Mouse (Mus musculus): ENCODE measurements around the gene Thbs3. TPM values are rescaled to one million over a fixed set of nuclear protein-coding genes. Genes with fewer than 3 reads are reported as not detected.

Thbs3 gene
- 45.6 and 52.8 TPM in 2 replicates for polyA plus RNA-seq (2015; fragmentation: Nextera tagmentation; extraction: Ambion mirVana)

DNA sequence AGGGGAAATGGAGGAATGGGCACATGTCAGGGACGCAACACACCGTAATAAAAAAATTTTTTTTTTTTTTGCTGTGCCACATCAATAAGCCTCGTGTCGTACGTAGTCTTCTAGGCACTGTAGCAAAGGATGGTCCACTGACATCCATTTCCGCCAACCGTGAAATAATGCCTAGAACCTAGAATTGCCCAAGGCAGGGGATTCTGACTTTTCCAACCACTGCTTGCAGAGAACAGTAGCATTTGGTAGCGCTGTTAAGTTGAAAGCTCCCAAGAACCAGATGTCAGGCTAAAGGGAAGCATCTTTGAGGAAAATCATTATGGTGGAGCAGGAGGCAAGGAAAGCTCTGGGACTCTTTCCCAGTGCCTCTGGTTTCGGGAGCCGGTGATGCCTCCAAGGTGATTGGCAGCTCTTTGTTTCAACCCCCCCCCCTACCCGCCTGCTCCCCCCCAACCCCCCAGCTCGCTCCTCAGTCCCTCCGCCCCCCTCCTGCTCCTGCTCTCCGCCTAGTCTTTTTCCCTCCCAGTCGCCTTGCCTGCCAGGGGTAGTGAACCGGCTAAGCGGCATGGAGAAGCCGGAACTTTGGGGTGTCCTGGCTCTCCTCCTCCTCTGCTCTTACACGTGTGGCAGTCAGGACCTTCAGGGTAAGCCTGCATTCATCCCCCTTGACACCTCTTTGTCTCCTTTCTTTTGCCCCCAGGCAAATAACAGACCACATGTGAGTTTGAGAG is at the start of gene Thbs3:
Thbs3 (plus strand) TSS at position 500 of the 731 bp plus-strand sequence.
- peak; percentile 20 for ATAC-seq (ENCODE audit: low read depth)
- WGBS: under 1% methylated on average over 19 of the region's 19 CpGs
- Histone ChIP-seq H3K9ac (peak within 1 kb of the TSS; percentile 81), H3K9me3 (no peaks in the 10 kb centered on the region), H3K4me2 (peak within 1 kb of the TSS; percentile 73), H3K27me3 (no peaks in the 10 kb centered on the region), H3K4me3 (peak within 1 kb of the TSS; percentile 75), H3K36me3 (peaks cover 19% of the 10 kb centered on the region), H3K27ac (replicated peaks) (peak within 1 kb of the TSS; percentile 97), H3K4me1 (replicated peaks) (peaks cover 52% of the 10 kb centered on the region)

- Histone ChIP-seq H3K4me3 (peak overlapping the region; percentile 94), H3K4me1 (replicated peaks) (peaks cover 27% of the 10 kb centered on the region), H3K9me3 (no peaks in the 10 kb centered on the region), H3K27ac (replicated peaks) (peak overlapping the region; percentile 95), H3K4me2 (peak overlapping the region; percentile 86), H3K9ac (peak overlapping the region; percentile 95), H3K36me3 (peaks cover 37% of the 10 kb centered on the region), H3K27me3 (no peaks in the 10 kb centered on the region)
- 31% methylated on average over 12 of the region's 12 CpGs for WGBS
- ATAC-seq (ENCODE audit: low read depth): no peak
Observed at GRCm38 (mm10) chr3:89165268-89165870, 49.6 kb upstream of the Thbs3 start.

GRCm38 (mm10) chr3:89166945-89167344 is 48.0 kb upstream of the Thbs3 start:
- Histone ChIP-seq H3K36me3 (peaks cover 51% of the 10 kb centered on the region), H3K4me3 (no peak overlapping the region), H3K9me3 (no peaks in the 10 kb centered on the region), H3K4me1 (replicated peaks) (peaks cover 26% of the 10 kb centered on the region), H3K27me3 (no peaks in the 10 kb centered on the region), H3K4me2 (no peak overlapping the region), H3K9ac (no peak overlapping the region), H3K27ac (replicated peaks) (no peak overlapping the region)
- no peak for ATAC-seq (ENCODE audit: low read depth)
- 94% methylated on average over 19 of the region's 19 CpGs for WGBS

DNA sequence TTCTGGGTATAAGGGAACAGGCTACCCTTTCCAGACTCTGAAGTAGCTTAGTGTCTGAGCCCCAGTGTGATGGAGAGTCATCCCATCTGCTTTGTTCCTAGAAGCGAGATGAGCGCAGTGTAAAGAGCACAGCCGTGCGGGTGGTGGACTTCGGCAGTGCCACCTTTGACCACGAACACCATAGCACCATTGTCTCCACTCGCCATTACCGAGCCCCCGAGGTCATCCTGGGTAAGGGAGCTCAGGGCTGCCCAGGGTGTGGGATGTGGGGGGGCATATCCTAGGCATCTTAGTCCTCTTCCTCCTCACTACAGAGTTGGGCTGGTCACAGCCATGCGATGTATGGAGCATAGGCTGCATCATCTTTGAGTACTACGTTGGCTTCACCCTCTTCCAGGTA is 40.1 kb upstream of the Thbs3 start:
- H3K4me2 ChIP-seq: no peak overlapping the region
- no peak for ATAC-seq (ENCODE audit: low read depth)
- H3K36me3 ChIP-seq: peaks cover 76% of the 10 kb centered on the region
- H3K27ac ChIP-seq (replicated peaks): no peak overlapping the region
- WGBS: 92% methylated on average over 11 of the region's 11 CpGs
- peaks cover 16% of the 10 kb centered on the region for H3K4me1 ChIP-seq (replicated peaks)
- H3K9ac ChIP-seq: no peak overlapping the region
- H3K27me3 ChIP-seq: no peaks in the 10 kb centered on the region
- no peak overlapping the region for H3K4me3 ChIP-seq
- no peaks in the 10 kb centered on the region for H3K9me3 ChIP-seq

DNA sequence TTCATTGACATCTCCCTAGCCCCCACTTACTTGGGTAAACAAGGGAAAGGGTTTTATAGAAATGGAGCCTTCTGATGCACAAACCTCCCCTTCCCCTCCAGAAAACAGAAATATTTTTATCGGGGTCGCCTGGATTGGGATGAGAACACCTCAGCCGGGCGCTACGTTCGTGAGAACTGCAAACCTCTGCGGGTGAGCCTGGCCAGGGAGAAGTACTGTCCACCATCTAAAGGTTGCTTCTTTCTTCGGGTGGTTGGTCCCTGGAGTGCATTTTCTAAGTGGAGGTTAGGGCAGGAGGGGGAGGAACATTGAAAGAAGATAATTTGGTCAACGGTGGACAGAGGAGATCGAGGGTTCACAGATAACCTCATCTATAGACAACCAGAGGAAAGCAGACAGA is 39.4 kb upstream of the Thbs3 start:
- WGBS: 90% methylated on average over 10 of the region's 10 CpGs
- H3K36me3 ChIP-seq: peaks cover 76% of the 10 kb centered on the region
- H3K4me1 ChIP-seq (replicated peaks): peaks cover 16% of the 10 kb centered on the region
- H3K27me3 ChIP-seq: no peaks in the 10 kb centered on the region
- no peak for ATAC-seq (ENCODE audit: low read depth)
- H3K4me2 ChIP-seq: no peak overlapping the region
- no peak overlapping the region for H3K9ac ChIP-seq
- no peaks in the 10 kb centered on the region for H3K9me3 ChIP-seq
- no peak overlapping the region for H3K4me3 ChIP-seq
- no peak overlapping the region for H3K27ac ChIP-seq (replicated peaks)

DNA sequence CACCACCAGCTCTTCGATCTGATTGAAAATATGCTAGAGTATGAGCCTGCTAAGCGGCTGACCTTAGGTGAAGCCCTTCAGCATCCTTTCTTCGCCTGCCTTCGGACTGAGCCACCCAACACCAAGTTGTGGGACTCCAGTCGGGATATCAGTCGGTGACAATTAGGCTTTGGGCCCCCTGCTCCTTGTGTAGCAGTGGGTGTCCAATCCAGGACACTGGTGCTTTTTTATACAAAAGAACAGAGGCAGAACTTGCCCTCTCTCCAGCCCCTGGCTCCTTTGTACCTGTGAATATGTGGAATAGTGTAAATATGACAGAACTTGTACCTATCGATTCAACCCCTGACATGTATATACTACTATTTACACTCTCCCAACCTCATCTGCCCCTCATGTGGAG is 38.6 kb upstream of the Thbs3 start:
- H3K9ac ChIP-seq: no peak overlapping the region
- H3K4me1 ChIP-seq (replicated peaks): peaks cover 16% of the 10 kb centered on the region
- no peak overlapping the region for H3K4me2 ChIP-seq
- H3K36me3 ChIP-seq: peaks cover 76% of the 10 kb centered on the region
- H3K27me3 ChIP-seq: no peaks in the 10 kb centered on the region
- no peak overlapping the region for H3K4me3 ChIP-seq
- H3K27ac ChIP-seq (replicated peaks): no peak overlapping the region
- no peaks in the 10 kb centered on the region for H3K9me3 ChIP-seq
- WGBS: 80% methylated on average over 7 of the region's 7 CpGs
- no peak for ATAC-seq (ENCODE audit: low read depth)

DNA sequence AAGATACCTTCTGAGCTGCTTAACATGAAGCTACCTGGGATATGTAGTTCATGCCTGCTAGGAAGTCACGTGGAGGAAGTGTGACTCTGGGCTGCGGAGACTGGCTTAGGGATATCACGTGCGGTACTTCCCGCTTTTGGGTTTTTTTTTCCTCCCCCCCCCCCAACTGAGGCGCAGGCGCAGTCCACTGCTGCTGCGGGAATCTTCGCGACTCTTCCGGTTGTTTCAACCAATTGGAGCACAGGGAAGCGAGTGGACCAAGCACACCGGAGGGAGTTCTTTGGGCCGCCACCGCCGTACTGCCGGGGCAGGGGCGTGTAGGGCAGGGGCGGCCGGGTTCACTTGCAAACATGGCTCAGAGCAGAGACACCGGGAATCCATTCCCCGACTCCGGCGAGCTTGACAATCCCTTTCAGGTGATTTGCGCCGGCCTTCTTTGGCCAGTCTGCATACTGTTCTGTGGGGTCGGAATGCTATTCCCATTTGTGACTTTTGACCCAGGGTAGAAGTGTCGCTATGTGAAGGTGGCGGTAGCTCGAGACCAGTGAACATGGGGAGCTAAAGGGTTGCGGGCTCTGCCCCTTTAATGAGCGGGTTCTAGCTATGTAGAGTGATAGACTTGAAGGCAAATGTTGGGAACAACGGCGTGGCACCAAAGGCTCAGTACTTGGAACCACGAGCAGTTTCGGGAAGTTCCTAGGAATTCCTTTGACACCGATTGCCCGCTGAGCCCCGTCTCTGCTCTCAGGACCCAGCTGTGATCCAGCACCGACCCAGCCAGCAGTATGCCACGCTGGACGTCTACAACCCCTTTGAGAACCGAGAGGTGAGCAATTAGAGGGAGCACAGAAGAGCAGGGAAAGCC is 37.5 kb upstream of the Thbs3 start, which contains the start of gene Scamp3:
Scamp3 (plus strand) TSS at position 232 of the 865 bp plus-strand sequence.
- Histone ChIP-seq H3K36me3 (peaks cover 77% of the 10 kb centered on the region), H3K4me3 (peak within 1 kb of the TSS; percentile 81), H3K27ac (replicated peaks) (peak within 1 kb of the TSS; percentile 85), H3K27me3 (no peaks in the 10 kb centered on the region), H3K9me3 (no peaks in the 10 kb centered on the region), H3K4me2 (peak within 1 kb of the TSS; percentile 95), H3K9ac (peak within 1 kb of the TSS; percentile 87), H3K4me1 (replicated peaks) (peaks cover 16% of the 10 kb centered on the region)
- ATAC-seq (ENCODE audit: low read depth): peak; percentile 97
- WGBS: 0% methylated on average over 43 of the region's 43 CpGs

- H3K4me3 ChIP-seq: peak overlapping the region; percentile 81
- 7% methylated on average over 6 of the region's 6 CpGs for WGBS
- H3K27me3 ChIP-seq: no peaks in the 10 kb centered on the region
- ATAC-seq (ENCODE audit: low read depth): no peak
- H3K36me3 ChIP-seq: peaks cover 74% of the 10 kb centered on the region
- no peaks in the 10 kb centered on the region for H3K9me3 ChIP-seq
- peaks cover 19% of the 10 kb centered on the region for H3K4me1 ChIP-seq (replicated peaks)
- H3K27ac ChIP-seq (replicated peaks): peak overlapping the region; percentile 85
- H3K4me2 ChIP-seq: peak overlapping the region; percentile 95
- H3K9ac ChIP-seq: peak overlapping the region; percentile 87
Observed at GRCm38 (mm10) chr3:89178107-89178385, 36.9 kb upstream of the Thbs3 start.

DNA sequence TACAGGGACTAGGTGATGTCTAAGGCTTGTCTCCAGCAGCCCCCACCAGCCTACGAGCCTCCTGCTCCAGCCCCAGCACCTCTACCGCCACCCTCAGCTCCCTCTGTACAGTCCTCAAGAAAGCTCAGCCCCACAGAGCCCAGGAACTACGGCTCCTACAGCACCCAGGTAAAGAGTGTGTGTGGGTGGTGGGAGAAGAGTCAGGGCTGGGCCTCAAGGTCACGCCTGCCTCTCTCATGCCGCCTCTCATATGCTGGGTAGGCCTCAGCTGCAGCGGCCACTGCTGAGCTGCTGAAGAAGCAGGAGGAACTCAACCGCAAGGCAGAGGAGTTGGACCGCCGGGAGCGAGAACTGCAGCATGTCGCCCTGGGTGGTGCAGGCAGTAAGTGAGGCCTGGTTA is 35.9 kb upstream of the Thbs3 start:
- Histone ChIP-seq H3K4me2 (peak overlapping the region; percentile 95; the same call in 1 of the 2 replicates), H3K4me1 (replicated peaks) (peaks cover 28% of the 10 kb centered on the region), H3K9ac (peak overlapping the region; percentile 87; the same call in 1 of the 2 replicates), H3K27me3 (no peaks in the 10 kb centered on the region), H3K9me3 (no peaks in the 10 kb centered on the region), H3K27ac (replicated peaks) (no peak overlapping the region), H3K36me3 (peaks cover 64% of the 10 kb centered on the region), H3K4me3 (peak overlapping the region; percentile 81; the same call in 1 of the 2 replicates)
- WGBS: 93% methylated on average over 11 of the region's 11 CpGs
- no peak for ATAC-seq (ENCODE audit: low read depth)

DNA sequence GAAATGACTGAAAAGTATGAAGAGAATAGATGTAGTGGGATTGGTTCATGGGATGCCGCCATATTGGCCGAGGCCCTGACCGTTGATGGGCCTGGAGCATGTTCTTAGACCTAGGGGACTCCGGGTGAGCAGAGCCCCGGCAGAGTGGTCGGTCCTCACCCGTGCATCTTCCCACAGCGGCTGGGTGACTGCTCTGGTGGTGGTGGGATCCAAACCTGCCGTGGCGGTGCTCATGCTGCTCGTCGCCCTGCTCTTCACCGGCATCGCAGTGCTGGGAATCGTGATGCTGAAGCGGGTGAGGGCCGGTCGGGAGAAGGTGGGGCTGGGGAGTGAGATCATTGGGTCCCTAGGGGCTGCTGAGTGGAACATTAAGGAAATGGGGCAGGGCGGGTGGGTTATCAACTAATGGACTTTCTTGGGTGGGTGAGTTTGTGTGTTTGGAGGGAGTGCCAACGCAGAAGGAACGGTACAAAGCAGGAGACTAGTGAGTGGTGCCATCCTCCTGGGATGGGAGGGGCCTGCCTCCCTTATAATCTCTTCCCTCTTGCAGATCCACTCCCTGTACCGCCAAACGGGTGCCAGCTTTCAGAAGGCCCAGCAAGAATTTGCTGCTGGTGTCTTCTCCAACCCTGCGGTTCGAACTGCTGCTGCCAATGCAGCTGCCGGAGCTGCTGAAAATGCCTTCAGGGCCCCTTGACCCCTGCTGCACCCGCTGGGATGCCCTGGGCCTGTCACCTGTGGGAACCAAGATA is 33.1 kb upstream of the Thbs3 start:
- H3K4me1 ChIP-seq (replicated peaks): peaks cover 45% of the 10 kb centered on the region
- H3K4me3 ChIP-seq: no peak overlapping the region
- H3K9ac ChIP-seq: 0 out of 2 replicates have a peak overlapping the region, but pooled peaks have one; percentile 12
- H3K27ac ChIP-seq (replicated peaks): peak overlapping the region; percentile 92
- H3K36me3 ChIP-seq: peaks cover 46% of the 10 kb centered on the region
- H3K4me2 ChIP-seq: peak overlapping the region; percentile 99; the same call in 1 of the 2 replicates
- ATAC-seq (ENCODE audit: low read depth): no peak
- H3K9me3 ChIP-seq: no peaks in the 10 kb centered on the region
- 88% methylated on average over 27 of the region's 27 CpGs for WGBS
- no peaks in the 10 kb centered on the region for H3K27me3 ChIP-seq

DNA sequence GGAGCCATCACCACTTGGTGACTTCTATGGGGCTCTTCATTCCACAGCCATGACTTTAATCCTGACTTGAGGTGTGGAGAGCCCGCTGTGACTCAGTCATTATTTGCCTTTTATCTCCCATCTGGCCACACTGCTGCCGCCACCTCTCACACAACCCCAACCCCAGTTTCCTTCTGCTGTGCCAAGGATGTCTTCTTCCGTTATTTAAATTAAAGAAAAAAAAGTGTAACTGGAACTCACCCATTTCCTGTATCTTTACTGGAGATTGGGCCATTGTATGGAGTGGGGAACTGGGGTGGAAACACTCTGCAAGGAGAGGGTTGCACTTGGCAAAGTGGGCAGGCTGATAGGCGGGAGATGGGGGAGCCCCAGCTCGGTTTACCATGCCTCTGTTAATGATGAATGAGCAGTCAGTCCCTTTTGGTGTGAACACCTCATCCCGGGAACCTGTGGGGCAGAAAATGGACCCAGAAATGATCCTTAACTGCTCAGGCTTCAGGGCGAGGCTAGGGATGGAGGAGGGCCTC is 32.4 kb upstream of the Thbs3 start:
- H3K36me3 ChIP-seq: peaks cover 52% of the 10 kb centered on the region
- peak overlapping the region; percentile 92 for H3K27ac ChIP-seq (replicated peaks)
- H3K9ac ChIP-seq: peak overlapping the region; percentile 92
- H3K4me1 ChIP-seq (replicated peaks): peaks cover 45% of the 10 kb centered on the region
- 51% methylated on average over 7 of the region's 7 CpGs for WGBS
- peak overlapping the region; percentile 99 for H3K4me2 ChIP-seq
- ATAC-seq (ENCODE audit: low read depth): peak; percentile 15
- H3K4me3 ChIP-seq: peak overlapping the region; percentile 60
- no peaks in the 10 kb centered on the region for H3K27me3 ChIP-seq
- no peaks in the 10 kb centered on the region for H3K9me3 ChIP-seq

Measured in neural tube, embryonic 13.5 days (tissue).